Mouse (Mus musculus): ENCODE results near the gene Psma6. TPM values are rescaled to one million over a fixed set of nuclear protein-coding genes. Genes with fewer than 3 reads are reported as not detected.

Gene Psma6
- polyA plus RNA-seq, 1 experiment from 2014 or later = 212 TPM

- in situ Hi-C loops (cut with MboI; ENCODE audit: low pct_unique_long_range_greater_than_20kb) = no loop called here
- no peak for TF ChIP-seq CTCF (IDR thresholded peaks at IDR 0.05)
- CTCF ChIA-PET = interaction anchor here (0.7 kb wide), 1 partner anchor 11 kb away, joined by 3 read pairs; no protein-coding TSS in a partner anchor
- H3K27me3 ChIP-seq = no peaks in the 10 kb centered on the region
- DNase-seq (ENCODE audit: low read depth, low spot score) (no peak), ATAC-seq (no peak)
- POLR2A ChIA-PET = no interaction called here
Observed at GRCm38 (mm10) chr12:55376956-55377609, 6.9 kb upstream of the Psma6 start.

- DNase-seq (ENCODE audit: low read depth, low spot score) (no peak), ATAC-seq (no peak)
- no peak for TF ChIP-seq CTCF (IDR thresholded peaks at IDR 0.05)
- CTCF ChIA-PET = interaction anchor here (0.9 to 1.8 kb wide), 2 partner anchors 13 to 121 kb away, joined by 3 to 4 read pairs; no protein-coding TSS in a partner anchor
- no peaks in the 10 kb centered on the region for H3K27me3 ChIP-seq
- in situ Hi-C loops (cut with MboI; ENCODE audit: low pct_unique_long_range_greater_than_20kb) = no loop called here
- POLR2A ChIA-PET = interaction anchor here (1.3 kb wide), 1 partner anchor 115 kb away, joined by 3 read pairs; the partner anchor contains the start of gene Nfkbia
Observed at GRCm38 (mm10) chr12:55377610-55377980, 6.4 kb upstream of the Psma6 start.

GRCm38 (mm10) chr12:55384826-55385225 is 804 bp downstream of the Psma6 start:
- TF ChIP-seq CTCF (IDR thresholded peaks at IDR 0.05) = no peak
- ATAC-seq (no peak), DNase-seq (ENCODE audit: low read depth, low spot score) (no peak)
- in situ Hi-C loops (cut with MboI; ENCODE audit: low pct_unique_long_range_greater_than_20kb) = no loop called here
- ChIA-PET CTCF (interaction anchor here (0.6 kb wide), 1 partner anchor 1614 kb away, joined by 3 read pairs; no protein-coding TSS in a partner anchor), POLR2A (no interaction called here)
- no peaks in the 10 kb centered on the region for H3K27me3 ChIP-seq

- POLR2A ChIA-PET = interaction anchor here (0.5 kb wide), 1 partner anchor 48 kb away, joined by 4 read pairs; no protein-coding TSS in a partner anchor
- TF ChIP-seq CTCF (IDR thresholded peaks at IDR 0.05) = no peak
- DNase-seq (ENCODE audit: low read depth, low spot score) (no peak), ATAC-seq (no peak)
- in situ Hi-C loops (cut with MboI; ENCODE audit: low pct_unique_long_range_greater_than_20kb) = no loop called here
- CTCF ChIA-PET = interaction anchor here (1.0 to 1.8 kb wide), 2 partner anchors 14 to 109 kb away, joined by 3 to 5 read pairs; no protein-coding TSS in a partner anchor
- H3K27me3 ChIP-seq = no peaks in the 10 kb centered on the region
Observed at GRCm38 (mm10) chr12:55385931-55386330, 1.9 kb downstream of the Psma6 start.

- DNase-seq (ENCODE audit: low read depth, low spot score) = no peak
- TF ChIP-seq CTCF (IDR thresholded peaks at IDR 0.05) = no peak
- in situ Hi-C loops (cut with MboI; ENCODE audit: low pct_unique_long_range_greater_than_20kb) = no loop called here
- CTCF ChIA-PET = interaction anchor here (1.2 to 1.8 kb wide), 2 partner anchors 11 to 14 kb away, joined by 3 to 5 read pairs; no protein-coding TSS in a partner anchor
- no peak for ATAC-seq
- POLR2A ChIA-PET = interaction anchor here (0.5 kb wide), 1 partner anchor 48 kb away, joined by 4 read pairs; no protein-coding TSS in a partner anchor
- no peaks in the 10 kb centered on the region for H3K27me3 ChIP-seq
Observed at GRCm38 (mm10) chr12:55386456-55386855, 2.4 kb downstream of the Psma6 start.

DNA sequence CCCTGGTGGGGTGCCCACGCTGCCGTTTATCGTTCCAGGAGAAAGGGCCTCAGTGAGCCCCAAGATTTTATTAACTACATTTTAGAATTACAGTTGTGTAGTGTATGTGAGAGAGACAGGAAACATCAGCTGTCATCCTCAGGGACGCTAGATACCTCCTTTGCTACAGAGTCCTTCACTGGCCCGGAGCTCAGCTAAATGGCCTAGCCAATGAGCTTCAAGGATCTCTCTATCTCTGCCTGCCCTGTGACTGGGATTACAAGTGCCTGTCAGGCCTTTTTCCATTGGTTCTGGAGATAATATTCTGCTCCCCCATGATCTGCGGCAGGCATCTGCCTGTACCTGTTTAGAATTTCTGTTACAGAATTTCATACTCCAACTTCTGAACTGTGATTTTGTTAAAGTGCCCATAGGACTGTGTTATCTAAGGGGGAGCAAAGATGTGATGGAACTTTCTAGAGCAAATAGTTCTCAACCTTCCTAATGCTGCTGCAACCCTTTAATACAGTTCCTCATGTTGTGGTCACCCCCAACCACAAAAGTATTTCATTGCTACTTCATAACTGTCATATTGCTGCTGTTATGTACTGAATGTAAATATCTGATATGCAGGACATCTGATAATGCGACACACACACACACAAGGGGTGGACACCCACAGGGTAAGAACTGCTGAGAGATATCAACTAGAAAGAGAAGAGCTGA is 3.2 kb downstream of the Psma6 start:
- ATAC-seq (no peak), DNase-seq (ENCODE audit: low read depth, low spot score) (no peak)
- no peaks in the 10 kb centered on the region for H3K27me3 ChIP-seq
- ChIA-PET POLR2A (no interaction called here), CTCF (interaction anchor here (1.1 to 1.8 kb wide), 4 partner anchors 10 to 15 kb away, joined by 3 to 5 read pairs (median 4); no protein-coding TSS in a partner anchor)
- TF ChIP-seq CTCF (IDR thresholded peaks at IDR 0.05) = no peak
- in situ Hi-C loops (cut with MboI; ENCODE audit: low pct_unique_long_range_greater_than_20kb) = no loop called here

DNA sequence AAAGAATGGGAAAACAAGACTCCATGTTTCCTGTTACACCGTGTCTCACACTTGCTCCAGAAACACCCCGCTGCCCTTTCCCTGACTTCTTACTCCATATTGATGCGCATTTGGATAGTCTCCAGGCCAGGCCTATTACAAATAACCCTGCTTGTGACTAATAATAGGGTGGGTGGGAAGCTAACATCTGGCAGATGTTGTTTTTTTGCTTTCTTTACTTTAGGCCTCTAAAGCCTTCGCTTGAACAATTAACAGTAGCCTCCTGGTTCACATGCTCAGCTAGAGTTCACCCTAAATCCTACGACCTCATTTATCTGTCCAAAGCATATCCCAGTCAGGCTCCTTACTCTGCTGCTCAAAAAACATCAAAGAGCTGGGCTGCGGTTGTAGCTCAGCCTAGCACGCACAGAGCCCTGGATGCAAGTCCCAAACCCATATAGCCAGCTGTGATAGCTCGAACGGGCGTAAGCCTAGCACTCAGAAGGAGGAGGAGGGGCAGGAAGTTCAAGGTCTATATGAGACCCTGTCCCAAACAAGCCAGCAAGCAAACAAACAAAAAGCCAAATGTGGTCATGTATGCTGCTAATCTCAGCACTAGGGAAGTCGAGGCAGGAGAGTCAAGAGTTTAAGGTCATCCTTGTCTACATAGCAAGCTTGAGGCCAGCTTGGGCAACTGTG is 3.9 kb downstream of the Psma6 start:
- no peaks in the 10 kb centered on the region for H3K27me3 ChIP-seq
- TF ChIP-seq CTCF (IDR thresholded peaks at IDR 0.05) = no peak
- DNase-seq (ENCODE audit: low read depth, low spot score) = no peak
- in situ Hi-C loops (cut with MboI; ENCODE audit: low pct_unique_long_range_greater_than_20kb) = no loop called here
- ATAC-seq = no peak
- CTCF ChIA-PET = interaction anchor here (1.0 to 1.5 kb wide), 3 partner anchors 10 to 12 kb away, joined by 3 to 5 read pairs (median 4); no protein-coding TSS in a partner anchor
- POLR2A ChIA-PET = interaction anchor here (1.8 kb wide), 1 partner anchor 105 kb away, joined by 4 read pairs; the partner anchor contains the start of gene Nfkbia

DNA sequence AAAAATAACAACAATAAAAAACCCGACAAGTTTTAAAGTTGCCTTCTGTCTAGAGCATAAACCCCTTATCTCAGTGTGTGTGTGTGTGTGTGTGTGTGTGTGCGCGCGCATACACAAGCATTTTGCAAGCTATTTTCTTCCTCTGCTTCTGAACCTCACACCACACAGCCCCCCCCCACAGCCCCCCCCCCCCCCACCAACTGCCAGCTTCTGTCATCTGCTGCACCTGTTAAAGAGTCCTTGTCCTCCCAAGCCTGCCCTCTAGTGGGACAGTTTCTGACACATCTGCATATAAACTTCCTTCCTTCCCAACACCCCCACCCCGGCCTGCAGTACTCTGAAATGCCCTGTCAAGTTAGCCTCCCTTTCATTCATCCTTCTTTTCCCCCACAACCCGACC is 4.5 kb downstream of the Psma6 start:
- DNase-seq (ENCODE audit: low read depth, low spot score) = no peak

DNA sequence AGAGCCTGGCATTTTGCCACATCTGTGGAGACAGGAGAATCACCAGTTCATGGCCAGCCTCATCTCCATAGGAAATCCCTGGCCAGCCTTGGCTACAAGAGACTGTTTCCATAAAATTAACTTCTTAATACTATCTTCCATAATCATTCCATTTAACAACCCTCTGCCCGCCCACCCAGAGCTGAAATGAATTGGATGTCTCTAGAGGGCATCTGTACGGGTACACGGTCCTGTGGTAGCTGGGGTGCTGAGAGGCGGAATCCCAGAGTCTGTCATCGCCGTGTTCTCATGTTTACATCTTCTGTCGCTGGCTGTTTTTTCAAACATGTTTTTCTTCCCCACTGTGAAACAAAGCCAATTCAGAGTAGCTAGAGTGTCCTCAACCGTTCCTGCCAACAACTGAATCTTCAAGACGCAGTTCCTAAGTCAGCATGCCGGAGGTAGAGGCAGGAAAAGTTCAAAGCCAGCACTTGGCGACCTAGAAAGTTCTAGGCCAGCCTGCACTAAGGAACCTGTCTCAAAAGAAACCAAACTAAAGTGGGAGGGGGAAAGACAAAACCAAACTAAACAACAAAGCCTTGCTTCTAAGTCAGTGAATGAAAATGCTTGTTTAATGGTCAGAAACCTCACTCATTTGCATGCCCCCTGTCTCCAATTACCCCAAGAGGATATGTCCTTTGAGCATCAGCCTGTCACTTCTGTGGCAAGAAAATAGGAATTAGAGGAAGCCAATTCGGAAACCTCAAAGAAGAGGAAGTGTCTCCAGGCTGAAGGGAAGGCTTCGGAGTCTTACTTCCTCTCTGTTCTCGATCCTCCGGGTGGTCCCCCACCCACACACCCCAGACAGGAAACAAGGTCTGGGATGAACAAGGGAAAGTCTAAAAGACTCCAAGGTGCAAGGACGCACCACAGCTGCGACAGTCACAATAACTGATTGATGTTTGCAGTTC is 5.4 kb downstream of the Psma6 start:
- ChIA-PET POLR2A (interaction anchor here (1.8 kb wide), 1 partner anchor 104 kb away, joined by 4 read pairs; the partner anchor contains the start of gene Nfkbia), CTCF (interaction anchor here (1.2 kb wide), 1 partner anchor 105 kb away, joined by 4 read pairs; no protein-coding TSS in a partner anchor)
- in situ Hi-C loops (cut with MboI; ENCODE audit: low pct_unique_long_range_greater_than_20kb) = no loop called here
- DNase-seq (ENCODE audit: low read depth, low spot score) (no peak), ATAC-seq (no peak)
- no peak for TF ChIP-seq CTCF (IDR thresholded peaks at IDR 0.05)
- no peaks in the 10 kb centered on the region for H3K27me3 ChIP-seq

More for the DNA sequence above, 4.5 kb downstream of the Psma6 start:
- in situ Hi-C loops (cut with MboI; ENCODE audit: low pct_unique_long_range_greater_than_20kb) = no loop called here
- no peak for TF ChIP-seq CTCF (IDR thresholded peaks at IDR 0.05)
- no peak for ATAC-seq
- ChIA-PET POLR2A (interaction anchor here (1.8 kb wide), 1 partner anchor 104 kb away, joined by 4 read pairs; the partner anchor contains the start of gene Nfkbia), CTCF (interaction anchor here (1.0 to 1.5 kb wide), 3 partner anchors 9 to 12 kb away, joined by 3 to 5 read pairs (median 4); no protein-coding TSS in a partner anchor)
- H3K27me3 ChIP-seq = no peaks in the 10 kb centered on the region
